Comparison of ENCODE assay signal across 15 mouse cellular contexts in the genomic region with DNA sequence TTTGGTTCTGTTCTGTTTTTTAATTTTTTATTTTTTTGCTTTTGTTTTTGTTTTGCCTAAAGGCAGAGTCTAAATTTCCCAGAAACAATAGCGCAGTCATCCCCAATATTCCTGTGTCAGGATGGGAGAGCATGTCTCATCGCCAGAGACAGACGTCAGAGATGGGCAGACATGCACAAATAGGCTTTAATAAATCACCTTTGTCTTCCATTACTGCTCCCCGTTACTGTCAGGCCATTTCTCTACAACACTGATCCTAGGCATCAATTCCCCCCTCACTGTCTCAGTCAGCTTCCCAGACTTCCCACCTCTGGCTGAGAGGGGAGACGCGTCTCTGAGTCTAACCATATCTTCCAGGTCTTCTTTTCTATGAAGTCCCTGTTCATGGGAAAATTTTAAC.
"Had no signal": no experiment of that assay in that cellular context is flagged by ENCODE, and none has a peak within 500 bp of the region (broad histone marks: within the 10 kb centered on the region; RNA-seq: fewer than 3 reads in every experiment).

No protein-coding gene starts in this region.

- DNase-seq: retina, postnatal 1 day; right cerebral cortex, adult 18-20 months; right cerebral cortex, postnatal 14 days; right cerebral cortex, postnatal 25 days; right cerebral cortex, postnatal 4 days; spleen, adult 18-20 months; thymus, adult 18-20 months; thymus, adult 2 months; thymus, postnatal 14 days; thymus, postnatal 25 days; thymus, postnatal 36 days; thymus, postnatal 4 days had no signal

- H3K27me3 ChIP-seq: neural tube, embryonic 15.5 days; stomach, embryonic 15.5 days had no signal

- H3K9ac ChIP-seq: neural tube, embryonic 15.5 days; stomach, embryonic 15.5 days had no signal

- H3K4me3 ChIP-seq: neural tube, embryonic 15.5 days; stomach, embryonic 15.5 days had no signal

- H3K9me3 ChIP-seq: neural tube, embryonic 15.5 days; stomach, embryonic 15.5 days had no signal

- H3K4me2 ChIP-seq: neural tube, embryonic 15.5 days; stomach, embryonic 15.5 days had no signal

- H3K36me3 ChIP-seq: neural tube, embryonic 15.5 days; stomach, embryonic 15.5 days had no signal

- H3K27ac ChIP-seq: neural tube, embryonic 15.5 days; stomach, embryonic 15.5 days; stomach, postnatal 0 days had no signal
